Mouse (Mus musculus): ENCODE results near the gene Gatad2a.
A peak's percentile ranks its signal among the peaks of the same experiment; 100 is the strongest.

The Gatad2a gene

GRCm38 (mm10) chr8:69900895-69901451, 95.2 kb downstream of the Gatad2a start:
- DNase-seq (ENCODE audit: low read depth, low spot score), result no peak

GRCm38 (mm10) chr8:69899876-69900275, 96.3 kb downstream of the Gatad2a start:
- no peak for DNase-seq (ENCODE audit: low read depth, low spot score)

- DNase-seq (ENCODE audit: low read depth, low spot score), result no peak
Measured at GRCm38 (mm10) chr8:69897857-69898256, 98.3 kb downstream of the Gatad2a start.

GRCm38 (mm10) chr8:69895772-69896451, 100.3 kb downstream of the Gatad2a start:
- DNase-seq (ENCODE audit: low read depth, low spot score), result no peak

GRCm38 (mm10) chr8:69894836-69895332, 101.3 kb downstream of the Gatad2a start:
- DNase-seq (ENCODE audit: low read depth, low spot score), result no peak

GRCm38 (mm10) chr8:69893863-69894262, 102.3 kb downstream of the Gatad2a start:
- peak; percentile 72 for DNase-seq (ENCODE audit: low read depth, low spot score)

GRCm38 (mm10) chr8:69890813-69891241, 105.4 kb downstream of the Gatad2a start:
- peak; percentile 65 for DNase-seq (ENCODE audit: low read depth, low spot score)

- DNase-seq (ENCODE audit: low read depth, low spot score), result no peak
Measured at GRCm38 (mm10) chr8:69888902-69889301, 107.3 kb downstream of the Gatad2a start.

- DNase-seq (ENCODE audit: low read depth, low spot score), result no peak
Measured at GRCm38 (mm10) chr8:69888244-69888866, 107.8 kb downstream of the Gatad2a start.

GRCm38 (mm10) chr8:69887289-69888243, 108.6 kb downstream of the Gatad2a start, which contains the start of gene Cilp2:
Gene Cilp2 (minus strand): TSS chr8:69887687.
- DNase-seq (ENCODE audit: low read depth, low spot score), result peak; percentile 65

GRCm38 (mm10) chr8:69884141-69884540, 112.0 kb downstream of the Gatad2a start:
- no peak for DNase-seq (ENCODE audit: low read depth, low spot score)

- no peak for DNase-seq (ENCODE audit: low read depth, low spot score)
Measured at GRCm38 (mm10) chr8:69882833-69883600, 113.2 kb downstream of the Gatad2a start.

GRCm38 (mm10) chr8:69882021-69882756, 114.0 kb downstream of the Gatad2a start:
- DNase-seq (ENCODE audit: low read depth, low spot score), result peak; percentile 64

- no peak for DNase-seq (ENCODE audit: low read depth, low spot score)
Measured at GRCm38 (mm10) chr8:69881261-69881865, 114.8 kb downstream of the Gatad2a start.

GRCm38 (mm10) chr8:69880841-69881240, 115.3 kb downstream of the Gatad2a start:
- no peak for DNase-seq (ENCODE audit: low read depth, low spot score)

GRCm38 (mm10) chr8:69879678-69880077, 116.5 kb downstream of the Gatad2a start:
- DNase-seq (ENCODE audit: low read depth, low spot score), result no peak

GRCm38 (mm10) chr8:69877992-69878391, 118.2 kb downstream of the Gatad2a start:
- DNase-seq (ENCODE audit: low read depth, low spot score), result no peak

GRCm38 (mm10) chr8:69877396-69877795, 118.8 kb downstream of the Gatad2a start:
- DNase-seq (ENCODE audit: low read depth, low spot score), result no peak

- DNase-seq (ENCODE audit: low read depth, low spot score), result no peak
Measured at GRCm38 (mm10) chr8:69876967-69877366, 119.2 kb downstream of the Gatad2a start.

- no peak for DNase-seq (ENCODE audit: low read depth, low spot score)
Measured at GRCm38 (mm10) chr8:69876097-69876496, 120.1 kb downstream of the Gatad2a start.
